Mouse (Mus musculus) E14TG2a.4 (cell line): ENCODE measurements around the gene Gm20388.

Experiments
- H3K27me3 ChIP-seq: 2 replicates; pipeline ENCODE4 v1.6.1; 2014; ENCODE audit warnings: low read length, control low read depth; ENCODE audit not compliant: insufficient read depth
- H3K36me3 ChIP-seq: 2 replicates; pipeline ENCODE4 v1.6.1; 2014; ENCODE audit warnings: low read length, control low read depth; ENCODE audit not compliant: insufficient read depth
- H3K4me1 ChIP-seq: replicated peaks from 2 replicates; pipeline ENCODE4 v1.6.1; 2014; ENCODE audit warnings: low read depth, low read length, control low read depth
- H3K4me3 ChIP-seq: replicated peaks from 2 replicates; pipeline ENCODE4 v1.5.1; 2014; ENCODE audit warnings: mild to moderate bottlenecking, low read length
- H3K9me3 ChIP-seq: 2 replicates; pipeline ENCODE4 v1.6.1; 2014; ENCODE audit warnings: low read length, control low read depth
- CTCF ChIP-seq: conservative IDR thresholded peaks from 2 replicates; pipeline ENCODE4 v1.5.1; 2014; ENCODE audit warnings: low read length
- NANOG ChIP-seq: IDR thresholded peaks from 2 replicates; pipeline ENCODE4 v1.6.1; 2014; ENCODE audit warnings: borderline replicate concordance, low read length, mixed read lengths
- POU5F1 ChIP-seq: IDR thresholded peaks from 2 replicates; pipeline ENCODE4 v1.6.1; 2014; ENCODE audit warnings: low read length, borderline replicate concordance

The Gm20388 gene

DNA sequence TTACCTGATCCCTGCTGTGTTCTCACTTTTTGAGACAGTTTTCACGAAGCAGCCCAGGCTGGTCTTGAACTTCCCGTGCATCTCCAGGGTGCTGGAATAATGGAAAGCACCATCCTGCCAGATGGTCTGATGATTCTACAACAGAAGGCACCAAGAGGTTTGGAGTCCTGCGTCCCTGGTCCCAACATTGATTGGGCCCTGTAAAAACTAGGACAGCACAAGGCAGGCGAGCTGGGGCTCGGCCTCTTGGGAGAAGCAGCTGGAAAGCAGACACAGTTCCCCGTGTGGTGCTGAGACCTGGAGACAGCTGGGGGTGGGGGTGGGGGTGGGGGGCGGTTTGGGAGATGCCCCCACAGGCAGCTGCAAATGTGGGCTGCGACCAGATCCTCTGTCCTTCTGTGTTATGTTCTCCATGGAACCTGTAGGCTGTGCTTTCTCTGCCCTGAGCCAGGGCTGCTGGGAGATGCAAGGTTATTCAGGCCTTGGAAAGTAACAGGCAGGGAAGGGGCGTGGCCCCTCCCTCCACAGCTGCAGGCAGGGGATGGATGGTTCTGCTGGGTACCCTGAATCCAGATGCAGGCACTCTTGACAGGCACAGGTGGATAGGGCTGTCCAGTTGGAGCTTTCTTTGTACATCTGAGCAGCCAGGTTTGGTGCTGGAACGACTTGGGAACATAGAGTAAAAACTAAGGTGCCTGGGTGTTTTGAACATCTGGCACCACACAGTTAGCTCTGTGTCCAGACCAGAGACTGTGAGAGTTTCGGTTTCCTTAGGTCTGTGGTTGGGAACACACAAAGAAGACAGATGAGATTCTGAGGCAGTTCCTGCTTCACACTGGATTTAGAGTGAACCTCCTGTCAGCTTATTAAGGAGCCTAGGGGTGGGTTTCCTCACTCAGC is 314.1 kb downstream of the Gm20388 start:
- H3K27me3 ChIP-seq = peaks cover 36% of the 10 kb centered on the region
- no peak overlapping the region for H3K4me3 ChIP-seq
- H3K36me3 ChIP-seq = no peaks in the 10 kb centered on the region
- TF ChIP-seq NANOG (no peak), POU5F1 (no peak), CTCF (no peak)
- peaks cover 36% of the 10 kb centered on the region for H3K4me1 ChIP-seq
- H3K9me3 ChIP-seq = no peaks in the 10 kb centered on the region

- TF ChIP-seq CTCF = no peak
- no peak for TF ChIP-seq NANOG
- TF ChIP-seq POU5F1 = no peak
Observed at GRCm38 (mm10) chr8:120225421-120226151, 314.9 kb downstream of the Gm20388 start.

DNA sequence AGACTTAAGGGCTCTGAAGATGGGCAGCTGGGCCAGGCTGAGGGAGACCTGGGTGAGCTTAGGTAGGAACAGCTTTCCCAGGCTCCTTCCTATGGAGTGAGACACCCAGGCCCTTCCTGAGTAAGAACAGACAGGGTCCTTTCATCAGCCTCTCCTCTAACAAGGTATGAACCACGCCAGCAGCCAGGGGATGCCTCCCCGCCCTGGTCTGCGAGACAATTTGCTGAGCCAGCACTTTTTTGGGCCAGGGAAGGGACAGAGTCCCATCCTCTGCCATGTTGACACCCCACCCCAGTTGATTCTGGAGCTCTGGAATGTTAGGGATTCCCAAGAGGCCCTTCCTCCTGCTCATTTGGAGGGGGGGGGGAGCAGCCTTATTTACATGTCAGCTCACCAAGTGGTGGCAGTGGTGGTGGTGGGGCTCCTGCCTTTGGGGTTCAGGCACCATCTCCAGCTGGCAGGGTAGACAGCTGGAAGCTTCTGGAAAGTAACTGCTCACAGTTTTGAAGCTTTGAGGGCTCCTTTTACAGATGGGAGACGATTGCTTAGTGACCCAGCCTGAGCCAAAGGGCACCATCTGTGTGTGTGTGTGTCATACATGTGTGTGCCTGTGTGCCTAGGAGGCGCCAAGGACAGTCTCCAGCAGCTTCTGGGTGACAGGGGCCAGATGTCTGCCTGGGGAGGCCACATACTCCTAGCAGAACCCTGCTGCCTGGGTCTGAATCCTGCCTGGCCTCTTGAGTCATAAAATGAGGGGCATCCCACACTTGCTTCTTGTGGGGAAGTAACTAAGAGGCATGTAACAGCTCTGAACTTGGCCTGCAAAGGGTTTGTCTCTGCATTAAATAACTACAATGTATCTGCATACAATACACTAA is 316.3 kb downstream of the Gm20388 start:
- Histone ChIP-seq H3K4me3 (no peak overlapping the region), H3K27me3 (peaks cover 55% of the 10 kb centered on the region), H3K4me1 (peaks cover 46% of the 10 kb centered on the region), H3K36me3 (peaks cover 10% of the 10 kb centered on the region; the same call in 1 of the 2 replicates), H3K9me3 (no peaks in the 10 kb centered on the region)
- TF ChIP-seq CTCF (no peak), NANOG (no peak), POU5F1 (no peak)

More at GRCm38 (mm10) chr8:120225421-120226151, 314.9 kb downstream of the Gm20388 start:
- Histone ChIP-seq H3K4me3 (no peak overlapping the region), H3K4me1 (peaks cover 44% of the 10 kb centered on the region), H3K9me3 (no peaks in the 10 kb centered on the region), H3K36me3 (no peaks in the 10 kb centered on the region), H3K27me3 (peaks cover 44% of the 10 kb centered on the region)

DNA sequence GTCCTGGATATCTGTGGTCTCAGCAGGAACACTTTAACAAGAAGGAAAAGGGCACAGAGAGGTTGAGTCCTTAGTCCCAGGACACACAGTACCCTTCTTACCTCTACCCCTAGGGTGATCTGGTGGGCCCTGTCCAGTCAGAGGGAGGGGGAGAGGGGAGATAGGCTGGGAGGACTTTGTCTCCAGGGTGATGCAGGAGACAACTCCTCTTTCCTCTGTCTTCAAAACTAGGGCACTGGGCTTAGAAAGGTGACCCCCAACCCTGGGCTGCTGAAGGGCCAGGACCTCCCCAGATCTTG is 316.9 kb downstream of the Gm20388 start:
- no peak for TF ChIP-seq NANOG
- no peak for TF ChIP-seq CTCF
- no peak for TF ChIP-seq POU5F1
- Histone ChIP-seq H3K4me1 (peaks cover 42% of the 10 kb centered on the region), H3K36me3 (peaks cover 12% of the 10 kb centered on the region; the same call in 1 of the 2 replicates), H3K27me3 (peaks cover 58% of the 10 kb centered on the region), H3K9me3 (no peaks in the 10 kb centered on the region), H3K4me3 (no peak overlapping the region)

- Histone ChIP-seq H3K36me3 (peaks cover 12% of the 10 kb centered on the region; the same call in 1 of the 2 replicates), H3K4me1 (peaks cover 45% of the 10 kb centered on the region), H3K9me3 (no peaks in the 10 kb centered on the region), H3K4me3 (peak within 1 kb of the TSS; percentile 83), H3K27me3 (peaks cover 59% of the 10 kb centered on the region)
- TF ChIP-seq CTCF = no peak
- TF ChIP-seq NANOG = no peak
- no peak for TF ChIP-seq POU5F1
Observed at GRCm38 (mm10) chr8:120227891-120228591, 317.4 kb downstream of the Gm20388 start, which contains the start of gene Gse1. Gse1 (plus strand) TSS chr8:120228456.

DNA sequence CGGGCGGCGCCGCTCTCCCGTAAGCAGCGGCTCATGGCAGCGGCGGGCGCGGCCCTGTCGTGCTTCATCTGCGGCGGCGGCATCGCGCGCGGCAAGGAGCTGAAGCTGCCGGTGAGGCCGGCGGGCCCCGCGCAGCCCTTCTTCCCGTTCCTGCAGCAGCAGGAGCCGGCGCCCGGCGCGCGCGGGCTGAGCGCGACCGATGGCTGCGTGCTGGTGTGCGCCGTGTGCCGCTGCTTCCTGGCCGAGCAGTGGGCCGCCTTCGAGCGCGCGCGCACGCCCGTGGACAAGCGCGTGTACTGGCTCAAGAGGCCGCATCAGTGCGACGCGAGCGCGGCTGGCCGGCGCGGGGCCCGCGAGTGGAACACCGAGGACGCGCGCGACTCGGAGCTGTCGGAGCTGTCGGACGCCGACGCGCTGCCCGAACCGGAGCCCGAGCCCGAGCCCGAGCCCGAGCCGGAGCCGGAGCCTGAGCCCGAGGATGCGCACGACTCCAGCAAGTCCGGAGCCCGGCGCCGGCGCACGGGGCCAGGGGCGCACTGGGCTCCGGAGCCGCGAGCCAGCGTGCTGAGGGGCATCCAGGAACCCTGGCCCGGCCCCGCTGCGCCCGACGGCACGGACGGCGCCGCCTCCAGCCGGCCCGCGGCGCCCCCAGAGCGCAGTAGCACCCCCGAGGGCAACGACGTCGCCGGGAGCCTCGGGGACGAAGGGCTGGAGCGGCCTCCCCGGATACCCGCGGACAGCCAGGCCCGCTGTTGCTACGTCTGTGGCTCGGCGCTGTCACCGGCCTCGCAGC is 318.3 kb downstream of the Gm20388 start:
- H3K4me1 ChIP-seq = peaks cover 52% of the 10 kb centered on the region
- no peak for TF ChIP-seq CTCF
- no peak for TF ChIP-seq POU5F1
- TF ChIP-seq NANOG = no peak

DNA sequence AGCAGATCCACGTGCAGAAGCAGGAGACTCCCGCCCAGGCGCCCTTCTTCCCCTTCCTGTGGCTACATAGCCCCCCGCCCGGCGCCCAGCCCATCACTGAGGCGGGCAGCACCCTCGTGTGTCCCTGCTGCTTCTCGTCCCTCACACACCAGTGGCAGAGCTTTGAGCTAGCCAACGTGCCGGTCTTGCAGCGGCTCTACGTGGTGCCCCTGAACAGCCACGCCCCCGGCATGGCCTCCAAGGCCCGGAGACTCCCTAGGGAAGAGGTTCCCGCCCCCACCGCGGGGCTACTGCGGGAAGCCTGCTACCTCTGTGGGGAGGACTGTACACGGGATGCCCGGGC is 318.9 kb downstream of the Gm20388 start:
- Histone ChIP-seq H3K9me3 (no peaks in the 10 kb centered on the region), H3K4me3 (peak overlapping the region; percentile 83), H3K4me1 (peaks cover 54% of the 10 kb centered on the region), H3K27me3 (peaks cover 66% of the 10 kb centered on the region), H3K36me3 (peaks cover 12% of the 10 kb centered on the region; the same call in 1 of the 2 replicates)
- no peak for TF ChIP-seq CTCF

More for the DNA sequence above, 318.3 kb downstream of the Gm20388 start:
- H3K4me3 ChIP-seq = peak overlapping the region; percentile 83
- H3K27me3 ChIP-seq = peaks cover 66% of the 10 kb centered on the region
- H3K9me3 ChIP-seq = no peaks in the 10 kb centered on the region
- H3K36me3 ChIP-seq = peaks cover 12% of the 10 kb centered on the region; the same call in 1 of the 2 replicates
